Mouse (Mus musculus) forebrain, embryonic 15.5 days (tissue): ENCODE data around the gene Fbln1. TPM values are rescaled to one million over a fixed set of nuclear protein-coding genes. Genes with fewer than 3 reads are reported as not detected.
"Not testable (repeated sequence)": the region's sequence is repeated elsewhere in the genome, so short reads cannot be mapped to it uniquely, and the experiment has no call there.

Source experiments
- ATAC-seq: fragments of 200-750 bp; cut with Nextera tagmentation; replicated peaks from 2 replicates; pipeline ENCODE4 v1.8.0; 2017; ENCODE audit warnings: mild to moderate bottlenecking, moderate TSS enrichment, moderate library complexity
- H3K27ac ChIP-seq: fragments of 300-500 bp; sonication (generic); replicated peaks from 2 replicates; pipeline ENCODE4 v1.5.1; 2015; ENCODE audit warnings: mild to moderate bottlenecking, inconsistent platforms
- H3K27me3 ChIP-seq: fragments of 300-500 bp; sonication (generic); 2 replicates; pipeline ENCODE4 v1.6.1; 2015; ENCODE audit warnings: inconsistent platforms
- H3K36me3 ChIP-seq: fragments of 300-500 bp; sonication (generic); 2 replicates; pipeline ENCODE4 v1.6.1; 2015; ENCODE audit warnings: mild to moderate bottlenecking, inconsistent platforms
- H3K4me1 ChIP-seq: fragments of 300-500 bp; sonication (generic); 2 replicates; pipeline ENCODE4 v1.6.1; 2015; ENCODE audit warnings: inconsistent platforms
- H3K4me2 ChIP-seq: fragments of 300-500 bp; sonication (generic); replicated peaks from 2 replicates; pipeline ENCODE4 v1.6.1; 2015; ENCODE audit warnings: mild to moderate bottlenecking, inconsistent platforms
- H3K4me3 ChIP-seq: fragments of 300-500 bp; sonication (generic); 2 replicates; pipeline ENCODE4 v1.5.1; 2015; ENCODE audit warnings: mild to moderate bottlenecking, inconsistent platforms
- H3K9ac ChIP-seq: fragments of 300-500 bp; sonication (generic); replicated peaks from 2 replicates; pipeline ENCODE4 v1.6.1; 2015; ENCODE audit warnings: mild to moderate bottlenecking, inconsistent platforms
- H3K9me3 ChIP-seq: fragments of 300-500 bp; sonication (generic); 2 replicates; pipeline ENCODE4 v1.6.1; 2016; ENCODE audit warnings: inconsistent platforms
- WGBS: fragments of 180-500 bp; shearing (Covaris S2); methylation state at CpG from one replicate; pipeline ENCODE4 v1.1.7; 2015; ENCODE audit warnings: mixed read lengths; 5-methylcytosine and 5-hydroxymethylcytosine counted together
- polyA plus RNA-seq: library from polyadenylated mRNA; unstranded; fragments of >200 nt; fragmentation: Nextera tagmentation; extraction: Ambion mirVana; gene quantifications from 2 replicates; pipeline ENCODE4 v1.2.1, GENCODE M21; 2015

Fbln1 gene
- polyA plus RNA-seq, 1 experiment from 2014 or later: 47.0 TPM

GRCm38 (mm10) chr15:85311058-85311657 is 105.4 kb downstream of the Fbln1 start:
- Histone ChIP-seq H3K9me3 (no peaks in the 10 kb centered on the region), H3K9ac (no peak overlapping the region), H3K27me3 (no peaks in the 10 kb centered on the region), H3K27ac (no peak overlapping the region), H3K4me1 (peaks cover 10% of the 10 kb centered on the region), H3K4me2 (no peak overlapping the region), H3K4me3 (no peak overlapping the region), H3K36me3 (no peaks in the 10 kb centered on the region)
- no peak for ATAC-seq
- WGBS: 69% methylated on average over 10 of the region's 10 CpGs

DNA sequence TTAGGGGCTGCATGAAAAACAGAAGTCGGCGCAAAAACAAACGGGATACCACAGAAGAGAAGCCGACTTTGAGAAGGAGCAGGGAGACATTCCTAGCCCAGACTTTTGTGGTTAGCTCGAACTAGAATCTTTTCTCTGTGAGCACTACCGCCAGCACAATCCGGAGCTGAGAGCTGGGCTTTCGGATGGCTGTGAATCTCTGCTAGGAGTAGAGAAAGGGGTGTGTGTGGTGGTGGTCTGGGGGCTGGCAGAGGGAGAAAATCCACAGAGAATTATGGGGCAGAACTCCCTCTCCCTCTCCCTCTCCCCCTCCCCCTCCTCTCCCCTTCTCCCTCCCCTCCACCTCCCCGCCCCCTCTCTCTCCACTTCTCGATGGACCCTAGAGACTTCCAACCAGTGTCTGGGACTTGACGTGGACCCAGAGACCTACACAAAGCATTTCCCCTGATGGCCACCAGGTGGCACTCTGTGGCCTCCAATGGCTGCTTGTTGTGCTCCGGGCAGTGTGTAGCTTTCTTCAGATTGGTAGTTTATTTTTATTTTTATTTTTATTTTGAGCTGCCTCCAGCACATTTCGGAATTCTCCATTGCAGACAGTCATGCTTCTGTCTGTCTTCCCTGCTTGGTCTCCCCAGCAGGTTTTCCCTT is 109.8 kb downstream of the Fbln1 start:
- ATAC-seq: peak; percentile 81
- no peak overlapping the region for H3K4me3 ChIP-seq
- no peak overlapping the region for H3K9ac ChIP-seq
- no peaks in the 10 kb centered on the region for H3K36me3 ChIP-seq
- WGBS: 30% methylated on average over 12 of the region's 13 CpGs
- H3K4me1 ChIP-seq: peaks cover 10% of the 10 kb centered on the region
- no peak overlapping the region for H3K27ac ChIP-seq
- no peak overlapping the region for H3K4me2 ChIP-seq
- H3K9me3 ChIP-seq: no peaks in the 10 kb centered on the region
- no peaks in the 10 kb centered on the region for H3K27me3 ChIP-seq

GRCm38 (mm10) chr15:85316342-85317140 is 110.8 kb downstream of the Fbln1 start:
- Histone ChIP-seq H3K27ac (no peak overlapping the region), H3K9me3 (no peaks in the 10 kb centered on the region), H3K36me3 (no peaks in the 10 kb centered on the region), H3K27me3 (no peaks in the 10 kb centered on the region), H3K4me3 (no peak overlapping the region), H3K4me1 (peaks cover 10% of the 10 kb centered on the region), H3K9ac (no peak overlapping the region), H3K4me2 (no peak overlapping the region)
- no peak for ATAC-seq
- whole genome bisulfite sequencing: 58% methylated on average over 14 of the region's 14 CpGs

- no peak overlapping the region for H3K9ac ChIP-seq
- H3K27ac ChIP-seq: no peak overlapping the region
- H3K4me1 ChIP-seq: peaks cover 3% of the 10 kb centered on the region
- WGBS: 87% methylated on average over 11 of the region's 11 CpGs
- no peaks in the 10 kb centered on the region for H3K9me3 ChIP-seq
- H3K4me2 ChIP-seq: no peak overlapping the region
- no peak for ATAC-seq
- no peaks in the 10 kb centered on the region for H3K27me3 ChIP-seq
- H3K36me3 ChIP-seq: no peaks in the 10 kb centered on the region
- H3K4me3 ChIP-seq: no peak overlapping the region
These were observed 114.3 kb downstream of the Fbln1 start for GRCm38 (mm10) chr15:85319924-85320668.

DNA sequence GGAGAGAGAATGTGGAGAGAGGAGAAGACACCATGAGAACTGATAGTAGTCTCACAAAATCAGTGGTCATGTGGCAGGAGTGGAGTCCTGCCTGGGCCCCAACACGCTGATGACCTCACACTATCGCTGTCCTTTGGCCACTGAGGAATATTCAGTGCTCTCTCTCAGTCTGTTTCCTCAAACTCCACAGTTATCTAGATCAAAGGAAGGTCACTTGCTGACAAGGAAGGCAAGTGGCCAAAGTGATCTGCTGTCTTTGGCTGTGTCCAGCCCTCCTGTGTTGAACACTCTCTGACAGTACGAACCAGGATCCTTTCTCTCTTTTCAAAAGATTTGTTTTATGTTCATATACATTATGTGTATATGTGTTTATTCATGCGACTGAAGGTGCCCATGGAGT is 117.5 kb downstream of the Fbln1 start:
- Histone ChIP-seq H3K9me3 (no peaks in the 10 kb centered on the region), H3K4me2 (no peak overlapping the region), H3K4me3 (no peak overlapping the region), H3K9ac (no peak overlapping the region), H3K27ac (no peak overlapping the region), H3K27me3 (no peaks in the 10 kb centered on the region), H3K36me3 (no peaks in the 10 kb centered on the region), H3K4me1 (no peaks in the 10 kb centered on the region)
- 92% methylated on average over 4 of the region's 4 CpGs for WGBS
- ATAC-seq: no peak

DNA sequence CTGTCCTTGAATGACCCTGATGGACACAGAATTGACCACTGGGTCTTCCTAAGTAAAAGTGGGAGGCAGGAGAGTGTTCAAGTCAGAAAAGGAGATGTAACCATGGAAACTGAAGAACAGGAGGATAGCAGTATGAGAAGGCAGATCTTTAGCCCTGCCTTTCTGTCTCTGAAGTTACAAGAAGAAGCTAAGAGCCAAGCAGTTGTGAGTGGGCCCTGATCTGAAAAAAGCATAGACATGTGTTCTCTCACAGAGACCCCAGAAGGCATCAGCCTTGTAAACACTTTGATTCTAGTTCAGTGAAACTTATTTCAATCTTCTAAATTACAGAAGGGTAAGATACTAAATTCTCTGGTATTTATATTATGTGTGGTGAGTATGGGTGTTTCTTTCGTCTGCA is 118.7 kb downstream of the Fbln1 start:
- 94% methylated on average over 1 of the region's 1 CpGs for WGBS
- no peak for ATAC-seq
- Histone ChIP-seq H3K4me1 (no peaks in the 10 kb centered on the region), H3K4me3 (no peak overlapping the region), H3K27me3 (no peaks in the 10 kb centered on the region), H3K36me3 (no peaks in the 10 kb centered on the region), H3K9me3 (no peaks in the 10 kb centered on the region), H3K27ac (no peak overlapping the region), H3K9ac (no peak overlapping the region), H3K4me2 (no peak overlapping the region)

- Histone ChIP-seq H3K27me3 (no peaks in the 10 kb centered on the region), H3K9me3 (no peaks in the 10 kb centered on the region), H3K4me1 (no peaks in the 10 kb centered on the region), H3K4me2 (no peak overlapping the region), H3K36me3 (no peaks in the 10 kb centered on the region), H3K4me3 (no peak overlapping the region), H3K27ac (no peak overlapping the region), H3K9ac (no peak overlapping the region)
- ATAC-seq: no peak
- WGBS: 75% methylated on average over 11 of the region's 11 CpGs
These were observed 122.1 kb downstream of the Fbln1 start for GRCm38 (mm10) chr15:85327808-85328207.

GRCm38 (mm10) chr15:85328455-85328854 is 122.7 kb downstream of the Fbln1 start:
- WGBS: 86% methylated on average over 2 of the region's 2 CpGs
- H3K27me3 ChIP-seq, H3K4me3 ChIP-seq, ATAC-seq, H3K27ac ChIP-seq, H3K4me2 ChIP-seq, H3K9ac ChIP-seq, H3K36me3 ChIP-seq, H3K4me1 ChIP-seq, H3K9me3 ChIP-seq: not testable (repeated sequence)

GRCm38 (mm10) chr15:85329096-85329495 is 123.3 kb downstream of the Fbln1 start:
- Histone ChIP-seq H3K36me3 (no peaks in the 10 kb centered on the region), H3K27me3 (no peaks in the 10 kb centered on the region), H3K9ac (no peak overlapping the region), H3K9me3 (no peaks in the 10 kb centered on the region), H3K27ac (no peak overlapping the region), H3K4me2 (no peak overlapping the region), H3K4me1 (no peaks in the 10 kb centered on the region), H3K4me3 (no peak overlapping the region)
- WGBS: 94% methylated on average over 5 of the region's 5 CpGs
- no peak for ATAC-seq

GRCm38 (mm10) chr15:85330024-85330423 is 124.3 kb downstream of the Fbln1 start:
- H3K4me1 ChIP-seq: no peaks in the 10 kb centered on the region
- ATAC-seq: no peak
- 88% methylated on average over 6 of the region's 6 CpGs for WGBS

DNA sequence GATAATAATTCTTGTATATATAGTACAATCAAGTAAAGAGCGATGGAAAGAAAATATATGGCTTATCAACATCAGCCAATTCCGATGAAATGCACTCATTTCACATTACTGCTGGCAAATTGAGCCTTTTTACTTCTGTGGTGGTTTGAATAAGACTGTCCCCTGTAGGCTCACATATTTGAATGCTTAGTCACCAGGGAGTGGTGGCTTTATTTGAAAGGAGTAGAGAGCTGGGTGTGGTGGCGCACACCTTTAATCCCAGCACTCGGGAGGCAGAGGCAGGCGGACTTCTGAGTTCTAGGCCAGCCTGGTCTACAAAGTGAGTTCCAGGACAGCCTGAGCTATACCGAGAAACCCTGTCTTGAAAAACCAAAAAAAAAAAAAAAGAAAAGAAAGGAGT is 127.8 kb downstream of the Fbln1 start:
- not testable (repeated sequence) for H3K9me3 ChIP-seq, H3K4me3 ChIP-seq, ATAC-seq, H3K4me2 ChIP-seq, H3K27ac ChIP-seq, H3K36me3 ChIP-seq, H3K9ac ChIP-seq, H3K27me3 ChIP-seq
- H3K4me1 ChIP-seq: peaks cover 22% of the 10 kb centered on the region
- 86% methylated on average over 6 of the region's 6 CpGs for WGBS

More at GRCm38 (mm10) chr15:85330024-85330423, 124.3 kb downstream of the Fbln1 start:
- Histone ChIP-seq H3K4me3 (no peak overlapping the region), H3K36me3 (no peaks in the 10 kb centered on the region), H3K4me2 (no peak overlapping the region), H3K27me3 (no peaks in the 10 kb centered on the region), H3K9me3 (no peaks in the 10 kb centered on the region), H3K27ac (no peak overlapping the region), H3K9ac (no peak overlapping the region)

GRCm38 (mm10) chr15:85334234-85334633 is 128.5 kb downstream of the Fbln1 start:
- H3K4me2 ChIP-seq: no peak overlapping the region
- 81% methylated on average over 3 of the region's 3 CpGs for WGBS
- no peaks in the 10 kb centered on the region for H3K27me3 ChIP-seq
- no peak overlapping the region for H3K4me3 ChIP-seq
- H3K9me3 ChIP-seq: no peaks in the 10 kb centered on the region
- H3K4me1 ChIP-seq: peaks cover 30% of the 10 kb centered on the region
- no peaks in the 10 kb centered on the region for H3K36me3 ChIP-seq
- H3K9ac ChIP-seq: no peak overlapping the region
- no peak overlapping the region for H3K27ac ChIP-seq
- ATAC-seq: no peak
